Mouse (Mus musculus): ENCODE results near the gene Igfbp5.

Igfbp5 gene

DNA sequence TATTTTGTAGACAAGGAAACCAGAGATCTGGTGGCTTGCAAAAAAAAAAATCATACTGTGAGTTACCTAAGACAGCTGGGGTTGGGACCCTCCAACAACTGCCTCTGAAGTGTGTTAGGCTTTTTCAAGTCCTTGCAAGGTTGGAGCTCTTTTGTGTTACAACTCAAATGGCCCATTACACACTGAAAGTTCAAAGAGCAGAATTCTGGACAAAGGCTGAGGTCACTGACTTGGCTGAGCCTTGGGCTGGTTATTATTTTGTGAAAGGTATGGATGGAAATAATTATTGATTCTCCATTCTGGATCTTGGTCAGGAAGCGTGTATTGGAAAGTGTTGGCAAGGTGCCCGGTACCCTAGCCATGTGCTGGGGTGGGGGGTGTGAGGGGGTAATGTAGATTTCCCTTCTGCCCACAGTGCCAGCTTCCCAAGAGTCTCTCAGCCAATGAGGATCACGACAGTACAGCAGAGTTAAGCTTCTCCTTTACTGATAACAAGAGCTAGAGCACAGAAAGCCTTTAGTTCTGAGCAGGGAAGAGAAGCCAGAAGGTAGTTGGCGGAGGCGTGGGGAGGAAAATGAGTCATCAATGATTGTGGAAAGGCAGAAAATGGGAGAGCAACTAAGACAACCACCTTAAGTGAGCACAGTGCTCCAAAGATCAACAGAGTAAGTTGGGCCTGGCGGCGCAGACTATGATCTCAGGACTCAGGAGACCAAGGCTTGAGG, 64.6 kb downstream of the Igfbp5 start:
- DNase-seq (ENCODE audit: low read depth, low spot score) = no peak

DNA sequence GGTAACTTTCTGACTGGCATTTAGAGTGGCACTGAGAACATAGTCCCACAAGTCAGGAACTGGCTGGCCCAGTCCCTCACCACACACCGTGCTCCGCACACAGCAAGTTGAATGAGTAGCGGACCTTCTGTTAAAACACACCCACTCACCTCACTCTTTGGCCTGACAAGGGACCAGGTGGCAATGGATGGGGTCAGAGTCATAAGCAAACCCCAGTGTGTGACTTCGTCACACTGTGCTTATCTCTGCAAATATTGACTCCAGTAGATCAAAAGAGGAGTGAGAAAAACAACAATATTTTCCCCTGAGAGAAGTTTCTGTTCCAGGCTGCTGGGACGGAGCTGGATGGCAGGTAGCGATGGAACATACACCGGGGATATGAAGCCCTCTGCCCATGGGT, 65.4 kb downstream of the Igfbp5 start:
- no peak for DNase-seq (ENCODE audit: low read depth, low spot score)
